Mouse (Mus musculus) MEL (cell line): ENCODE results near the gene Nfe2. TPM values are rescaled to one million over a fixed set of nuclear protein-coding genes. Genes with fewer than 3 reads are reported as not detected.

Source experiments
- DNase-seq: peaks from one replicate; pipeline ENCODE4 v3.0.0; 2011; ENCODE audit warnings: low read depth, low spot score
- H3K27ac ChIP-seq: 2 replicates; pipeline ENCODE4 v1.5.1; 2012; ENCODE audit warnings: low read depth, mild to moderate bottlenecking, control low read depth, low read length, moderate library complexity; ENCODE audit not compliant: control insufficient read depth
- H3K27me3 ChIP-seq, 2 experiments: fragments of 150-350 bp in 1 of 2; sonication (generic) in 1 of 2; 2 replicates each; pipeline ENCODE4 v1.6.1; 2012; ENCODE audit warnings: low read length in 2 of 2, mild to moderate bottlenecking in 2 of 2, improper control_type of control experiment in 1 of 2, moderate library complexity in 1 of 2; ENCODE audit not compliant: insufficient read depth in 2 of 2, control insufficient read depth in 1 of 2
- H3K36me3 ChIP-seq, 2 experiments: 2 replicates each; pipeline ENCODE4 v1.6.1; 2012 to 2014; ENCODE audit warnings: low read length in 2 of 2, improper control_type of control experiment in 1 of 2, inconsistent platforms in 1 of 2, mild to moderate bottlenecking in 1 of 2; ENCODE audit not compliant: insufficient read depth in 2 of 2, control insufficient read depth in 1 of 2
- H3K4me1 ChIP-seq, 2 experiments: fragments of 150-350 bp in 1 of 2; sonication (generic) in 1 of 2; 2 replicates each; pipeline ENCODE4 v1.6.1; 2012; ENCODE audit warnings: low read length in 2 of 2, improper control_type of control experiment in 1 of 2, mild to moderate bottlenecking in 1 of 2; ENCODE audit not compliant: insufficient read depth in 2 of 2, control insufficient read depth in 1 of 2
- H3K4me3 ChIP-seq, 2 experiments: fragments of 150-350 bp in 1 of 2; sonication (generic) in 1 of 2; 2 replicates each; pipeline ENCODE4 v1.5.1; 2012; ENCODE audit warnings: low read depth in 2 of 2, low read length in 2 of 2, mild to moderate bottlenecking in 2 of 2, moderate library complexity in 2 of 2, control low read depth in 1 of 2, improper control_type of control experiment in 1 of 2; ENCODE audit not compliant: control insufficient read depth in 1 of 2, insufficient read depth in 1 of 2
- H3K79me2 ChIP-seq: 2 replicates; pipeline ENCODE4 v1.6.1; 2012; ENCODE audit warnings: mild to moderate bottlenecking, low read length, moderate library complexity; ENCODE audit not compliant: control insufficient read depth, poor library complexity, insufficient read depth
- H3K9ac ChIP-seq: 2 replicates; pipeline ENCODE4 v1.6.1; 2012; ENCODE audit warnings: low read depth, mild to moderate bottlenecking, control low read depth, low read length, moderate library complexity; ENCODE audit not compliant: control insufficient read depth, poor library complexity, severe bottlenecking
- H3K9me3 ChIP-seq: fragments of 150-350 bp; sonication (generic); replicated peaks from 2 replicates; pipeline ENCODE4 v1.6.1; 2012; ENCODE audit warnings: mild to moderate bottlenecking, low read length, improper control_type of control experiment, moderate library complexity; ENCODE audit not compliant: insufficient read depth
- CHD1 ChIP-seq: IDR thresholded peaks from 2 replicates; pipeline ENCODE4 v1.6.1; 2012; ENCODE audit warnings: low read depth, mild to moderate bottlenecking, inconsistent platforms, low read length, improper control_type of control experiment
- CHD2 ChIP-seq: IDR thresholded peaks from 2 replicates; pipeline ENCODE4 v1.6.1; 2011; ENCODE audit warnings: low read length, improper control_type of control experiment
- CTCF ChIP-seq, 3 experiments: IDR thresholded peaks in 2 of 3; conservative IDR thresholded peaks in 1 of 3; 2 replicates each; pipeline ENCODE4 v1.5.1; 2011 to 2012; ENCODE audit warnings: low read length in 3 of 3, low read depth in 2 of 3, mild to moderate bottlenecking in 2 of 3, improper control_type of control experiment in 1 of 3, inconsistent platforms in 1 of 3, mixed read lengths in 1 of 3, moderate library complexity in 1 of 3; ENCODE audit not compliant: control insufficient read depth in 1 of 3, insufficient read depth in 1 of 3, poor library complexity in 1 of 3, severe bottlenecking in 1 of 3
- E2F4 ChIP-seq: IDR thresholded peaks from 2 replicates; pipeline ENCODE4 v1.6.1; 2011; ENCODE audit warnings: low read depth, low read length, improper control_type of control experiment, borderline replicate concordance
- ELF1 ChIP-seq: IDR thresholded peaks from 2 replicates; pipeline ENCODE4 v1.6.1; 2014; ENCODE audit warnings: low read depth, mild to moderate bottlenecking, inconsistent platforms, low read length, improper control_type of control experiment, moderate library complexity
- EP300 ChIP-seq, 2 experiments: IDR thresholded peaks; 2 replicates each; pipeline ENCODE4 v1.6.1; 2011; ENCODE audit warnings: improper control_type of control experiment in 2 of 2, low read length in 2 of 2, low read depth in 1 of 2, mild to moderate bottlenecking in 1 of 2
- JUND ChIP-seq: IDR thresholded peaks from 2 replicates; pipeline ENCODE4 v1.6.1; 2011; ENCODE audit warnings: low read depth, mild to moderate bottlenecking, improper control_type of control experiment, low read length
- MAX ChIP-seq: IDR thresholded peaks from 2 replicates; pipeline ENCODE4 v1.6.1; 2011; ENCODE audit warnings: low read length, improper control_type of control experiment
- MAZ ChIP-seq: IDR thresholded peaks from 2 replicates; pipeline ENCODE4 v1.6.1; 2012; ENCODE audit warnings: low read depth, mild to moderate bottlenecking, inconsistent platforms, low read length, improper control_type of control experiment
- MYB ChIP-seq: IDR thresholded peaks from 2 replicates; pipeline ENCODE4 v1.6.1; 2011; ENCODE audit warnings: mild to moderate bottlenecking, low read depth, low read length, improper control_type of control experiment
- MYC ChIP-seq: IDR thresholded peaks from 2 replicates; pipeline ENCODE4 v1.6.1; 2011; ENCODE audit warnings: low read depth, mild to moderate bottlenecking, low read length, improper control_type of control experiment, moderate library complexity
- NELFE ChIP-seq: IDR thresholded peaks from 2 replicates; pipeline ENCODE4 v1.6.1; 2011; ENCODE audit warnings: low read depth, low read length, improper control_type of control experiment
- POLR2AphosphoS2 ChIP-seq: IDR thresholded peaks from 2 replicates; pipeline ENCODE4 v1.6.1; 2011; ENCODE audit warnings: low read length, improper control_type of control experiment
- RCOR1 ChIP-seq: IDR thresholded peaks from 2 replicates; pipeline ENCODE4 v1.6.1; 2012; ENCODE audit warnings: low read depth, mild to moderate bottlenecking, inconsistent platforms, low read length, improper control_type of control experiment
- SMC3 ChIP-seq: IDR thresholded peaks from 2 replicates; pipeline ENCODE4 v1.6.1; 2011; ENCODE audit warnings: low read depth, low read length, improper control_type of control experiment
- TBP ChIP-seq: IDR thresholded peaks from 2 replicates; pipeline ENCODE4 v1.8.0; 2011; ENCODE audit warnings: low read depth, low read length, improper control_type of control experiment
- TCF12 ChIP-seq: IDR thresholded peaks from 2 replicates; pipeline ENCODE4 v1.6.1; 2014; ENCODE audit warnings: low read depth, mild to moderate bottlenecking, inconsistent platforms, low read length, improper control_type of control experiment, moderate library complexity
- UBTF ChIP-seq: IDR thresholded peaks from 2 replicates; pipeline ENCODE4 v1.6.1; 2012; ENCODE audit warnings: low read depth, mild to moderate bottlenecking, inconsistent platforms, low read length, improper control_type of control experiment, moderate library complexity, borderline replicate concordance; ENCODE audit not compliant: insufficient read depth
- USF2 ChIP-seq, 2 experiments: IDR thresholded peaks; 2 replicates each; pipeline ENCODE4 v1.6.1; 2011 to 2012; ENCODE audit warnings: improper control_type of control experiment in 2 of 2, low read length in 2 of 2, borderline replicate concordance in 1 of 2, inconsistent platforms in 1 of 2, low read depth in 1 of 2, mild to moderate bottlenecking in 1 of 2; ENCODE audit not compliant: insufficient read depth in 1 of 2
- ZMIZ1 ChIP-seq: IDR thresholded peaks from 2 replicates; pipeline ENCODE4 v1.6.1; 2012; ENCODE audit warnings: low read depth, mild to moderate bottlenecking, inconsistent platforms, low read length, improper control_type of control experiment, moderate library complexity
- ZNF384 ChIP-seq: IDR thresholded peaks from 2 replicates; pipeline ENCODE4 v1.6.1; 2012; ENCODE audit warnings: low read depth, mild to moderate bottlenecking, inconsistent platforms, low read length, improper control_type of control experiment
- polyA plus RNA-seq, 2 experiments: library from polyadenylated mRNA; stranded (reverse) in 1 of 2; unstranded in 1 of 2; fragments of >175 nt in 1 of 2; fragments of >200 nt in 1 of 2; gene quantifications; 2 replicates each; pipeline versions ENCODE4 v1.2.1 to v1.2.4; 2012; ENCODE audit warnings: low replicate concordance in 2 of 2, low read depth in 1 of 2; ENCODE audit not compliant: insufficient read length in 2 of 2, insufficient read depth in 1 of 2, missing spikeins in 1 of 2
- total RNA-seq: library from RNA; depleted of rRNA; stranded (reverse); fragments of 300-350 nt; gene quantifications from 2 replicates; pipeline ENCODE4 v1.2.3, GENCODE M21; 2012

The Nfe2 gene
- total and polyA plus RNA-seq, 3 experiments: 74.6 to 103 TPM; not detected in 1

DNA sequence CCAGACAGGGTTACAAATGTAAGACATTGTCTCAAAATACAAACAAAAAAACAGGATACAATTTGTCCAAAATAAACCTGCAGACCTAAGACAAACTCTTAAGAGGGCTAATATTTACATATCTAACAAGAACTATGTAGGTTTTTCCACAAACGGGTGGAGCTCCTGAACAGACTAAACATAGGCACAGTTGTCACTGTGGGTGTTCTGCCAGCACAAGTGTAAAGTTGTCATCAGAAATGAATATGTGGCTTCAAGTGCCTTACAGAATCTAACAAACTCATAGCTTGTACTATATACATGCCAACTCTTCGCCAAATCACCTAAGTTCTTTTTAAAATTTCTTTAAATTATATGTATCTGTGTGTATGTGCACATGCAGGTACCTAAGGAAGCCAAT lies 25.1 kb downstream of the Nfe2 start:
- H3K27me3 ChIP-seq: no peaks in the 10 kb centered on the region
- peaks cover 0 to 21% of the 10 kb centered on the region in 2 experiments; a peak in 3 of 4 replicates for H3K36me3 ChIP-seq
- H3K9me3 ChIP-seq: no peaks in the 10 kb centered on the region
- TF ChIP-seq MYB (no peak), POLR2AphosphoS2 (no peak), ZMIZ1 (no peak), CHD1 (no peak), NELFE (no peak), EP300 (IDR thresholded peaks at IDR 0.05; ENCODE audit: low read depth in 1 of 2, low read length in 2 of 2) (no peak), JUND (no peak), USF2 (IDR thresholded peaks at IDR 0.05; ENCODE audit: borderline replicate concordance in 1 of 2, insufficient read depth in 1 of 2, low read depth in 1 of 2, low read length in 2 of 2) (no peak), MYC (no peak)
- no peak overlapping the region for H3K27ac ChIP-seq
- no peak overlapping the region for H3K9ac ChIP-seq
- peaks cover 43% of the 10 kb centered on the region for H3K79me2 ChIP-seq
- no peak for DNase-seq
- no peak overlapping the region for H3K4me3 ChIP-seq
- 0 out of 4 replicates have a peak, but pooled peaks cover 2 to 3% of the 10 kb centered on the region in 2 experiments for H3K4me1 ChIP-seq

DNA sequence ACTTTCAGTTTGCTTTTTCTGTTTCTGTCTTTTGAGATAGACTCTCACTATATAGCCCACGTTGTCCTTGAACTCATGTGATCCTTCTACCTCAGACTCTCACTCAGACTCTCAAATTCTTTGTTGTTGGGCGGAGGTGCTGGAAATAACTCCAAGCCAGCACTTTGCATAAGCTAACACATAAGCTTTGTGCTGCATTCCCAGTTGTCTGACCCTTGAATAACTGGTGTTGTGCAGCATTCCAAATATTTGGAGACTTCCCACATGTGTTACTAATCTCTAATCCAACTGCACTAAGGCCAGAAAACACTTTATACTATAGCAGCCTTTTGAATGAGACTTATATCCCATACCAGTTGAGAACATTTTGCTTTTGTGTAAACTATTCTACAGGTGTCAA lies 29.3 kb downstream of the Nfe2 start:
- no peaks in the 10 kb centered on the region for H3K9me3 ChIP-seq
- H3K79me2 ChIP-seq: peaks cover 29% of the 10 kb centered on the region
- H3K27me3 ChIP-seq: no peaks in the 10 kb centered on the region
- peaks cover 0 to 4% of the 10 kb centered on the region in 2 experiments; a peak in 1 of 4 replicates for H3K4me1 ChIP-seq
- no peak for DNase-seq
- H3K36me3 ChIP-seq: peaks cover 0 to 7% of the 10 kb centered on the region in 2 experiments; a peak in 3 of 4 replicates
- H3K4me3 ChIP-seq: no peak overlapping the region
- TF ChIP-seq CTCF (IDR thresholded peaks at IDR 0.05 in 2 of 3, conservative IDR thresholded peaks at IDR 0.05 in 1 of 3; ENCODE audit: control insufficient read depth in 1 of 3, insufficient read depth in 1 of 3, low read depth in 2 of 3, low read length in 3 of 3, poor library complexity in 1 of 3, severe bottlenecking in 1 of 3) (no peak), CHD2 (no peak)
- TF ChIP-seq, all 39 proteins: peak for 0
- H3K27ac ChIP-seq: no peak overlapping the region
- H3K9ac ChIP-seq: no peak overlapping the region

- TF ChIP-seq NELFE (no peak), ZNF384 (no peak), UBTF (no peak), TBP (no peak), E2F4 (no peak), EP300 (IDR thresholded peaks at IDR 0.05; ENCODE audit: low read depth in 1 of 2, low read length in 2 of 2) (no peak), ELF1 (no peak), TCF12 (no peak), JUND (no peak), SMC3 (no peak), MAZ (no peak), USF2 (IDR thresholded peaks at IDR 0.05; ENCODE audit: borderline replicate concordance in 1 of 2, insufficient read depth in 1 of 2, low read depth in 1 of 2, low read length in 2 of 2) (no peak), ZMIZ1 (no peak), RCOR1 (no peak), CHD2 (no peak), MAX (no peak)
- H3K27ac ChIP-seq: no peak overlapping the region
- no peak overlapping the region for H3K9ac ChIP-seq
- H3K36me3 ChIP-seq: peaks cover 2 to 4% of the 10 kb centered on the region in 2 experiments
- H3K4me3 ChIP-seq: no peak overlapping the region
- H3K9me3 ChIP-seq: no peaks in the 10 kb centered on the region
- no peak for DNase-seq
- H3K27me3 ChIP-seq: no peaks in the 10 kb centered on the region
- peaks cover 0 to 4% of the 10 kb centered on the region in 2 experiments; a peak in 1 of 4 replicates for H3K4me1 ChIP-seq
- H3K79me2 ChIP-seq: peaks cover 28% of the 10 kb centered on the region
Observed at GRCm38 (mm10) chr15:103227572-103227971, 30.6 kb downstream of the Nfe2 start.
